Mouse (Mus musculus) ES-Bruce4 (cell line): ENCODE data around the gene Slc6a11. TPM values are rescaled to one million over a fixed set of nuclear protein-coding genes. Genes with fewer than 3 reads are reported as not detected.

Experiments
- H3K27ac ChIP-seq: 2 replicates; pipeline ENCODE4 v1.5.1; 2012; ENCODE audit warnings: low read length, inconsistent platforms; ENCODE audit not compliant: insufficient read depth
- H3K27me3 ChIP-seq: 2 replicates; pipeline ENCODE4 v1.6.1; 2012; ENCODE audit warnings: mild to moderate bottlenecking, low read length, inconsistent platforms; ENCODE audit not compliant: control insufficient read depth, poor library complexity, insufficient read depth, severe bottlenecking
- H3K36me3 ChIP-seq: 2 replicates; pipeline ENCODE4 v1.6.1; 2012; ENCODE audit warnings: inconsistent platforms, mild to moderate bottlenecking, low read length, moderate library complexity; ENCODE audit not compliant: control insufficient read depth, poor library complexity, insufficient read depth, severe bottlenecking
- H3K4me1 ChIP-seq: one replicate; pipeline ENCODE4 v1.8.1; 2011; ENCODE audit warnings: low read length; ENCODE audit not compliant: control insufficient read depth, insufficient read depth
- H3K4me3 ChIP-seq: 2 replicates; pipeline ENCODE4 v1.5.1; 2011; ENCODE audit warnings: low read depth, mild to moderate bottlenecking, low read length
- H3K9ac ChIP-seq: 2 replicates; pipeline ENCODE4 v1.6.1; 2012; ENCODE audit warnings: low read depth, mild to moderate bottlenecking, inconsistent platforms; ENCODE audit not compliant: poor library complexity, severe bottlenecking
- H3K9me3 ChIP-seq: replicated peaks from 2 replicates; pipeline ENCODE4 v1.6.1; 2012; ENCODE audit warnings: mild to moderate bottlenecking, low read length, inconsistent platforms; ENCODE audit not compliant: control insufficient read depth, poor library complexity, insufficient read depth, severe bottlenecking
- CTCF ChIP-seq: IDR thresholded peaks from one replicate; pipeline ENCODE4 v1.8.1; 2011; ENCODE audit warnings: low read depth, low read length
- EP300 ChIP-seq: IDR thresholded peaks from 2 replicates; pipeline ENCODE4 v1.6.1; 2011; ENCODE audit warnings: low read depth, low read length; ENCODE audit not compliant: insufficient read depth
- POLR2A ChIP-seq: IDR thresholded peaks from one replicate; pipeline ENCODE4 v1.8.1; 2011; ENCODE audit warnings: low read length; ENCODE audit not compliant: insufficient read depth
- polyA plus RNA-seq: library from polyadenylated mRNA; stranded (reverse); fragments of >200 nt; gene quantifications from 2 replicates; pipeline ENCODE4 v1.2.4, GENCODE M21; 2011; ENCODE audit warnings: low read depth; ENCODE audit not compliant: missing spikeins, insufficient read depth, insufficient read length

Gene Slc6a11
- polyA plus RNA-seq, 1 experiment = 0.19 TPM

- H3K9me3 ChIP-seq = no peaks in the 10 kb centered on the region
- H3K4me3 ChIP-seq = no peak overlapping the region
- no peaks in the 10 kb centered on the region for H3K36me3 ChIP-seq
- no peak overlapping the region for H3K27ac ChIP-seq
- H3K9ac ChIP-seq = no peak overlapping the region
- no peaks in the 10 kb centered on the region for H3K4me1 ChIP-seq
- no peaks in the 10 kb centered on the region for H3K27me3 ChIP-seq
- TF ChIP-seq POLR2A (no peak), CTCF (no peak), EP300 (no peak)
Observed at GRCm38 (mm10) chr6:114297260-114298002, 166.4 kb downstream of the Slc6a11 start.

Other genes with a start within 250 kb of the Slc6a11 start
- 0.15 and 0.42 TPM in 2 replicates for gene Atp2b2, start 88.6 kb upstream of the Slc6a11 start, polyA plus RNA-seq
- 0.27 and 0.67 TPM in 2 replicates for gene Slc6a1, start 151.4 kb downstream of the Slc6a11 start, polyA plus RNA-seq